Mouse (Mus musculus) lung, postnatal 4 days (tissue): ENCODE measurements around the gene Gm10778.
"Not testable (repeated sequence)": the region's sequence is repeated elsewhere in the genome, so short reads cannot be mapped to it uniquely, and the experiment has no call there.

Experiments
- DNase-seq, 2 experiments: peaks; one replicate each; pipeline ENCODE4 v3.0.0; 2021

Gene Gm10778

DNA sequence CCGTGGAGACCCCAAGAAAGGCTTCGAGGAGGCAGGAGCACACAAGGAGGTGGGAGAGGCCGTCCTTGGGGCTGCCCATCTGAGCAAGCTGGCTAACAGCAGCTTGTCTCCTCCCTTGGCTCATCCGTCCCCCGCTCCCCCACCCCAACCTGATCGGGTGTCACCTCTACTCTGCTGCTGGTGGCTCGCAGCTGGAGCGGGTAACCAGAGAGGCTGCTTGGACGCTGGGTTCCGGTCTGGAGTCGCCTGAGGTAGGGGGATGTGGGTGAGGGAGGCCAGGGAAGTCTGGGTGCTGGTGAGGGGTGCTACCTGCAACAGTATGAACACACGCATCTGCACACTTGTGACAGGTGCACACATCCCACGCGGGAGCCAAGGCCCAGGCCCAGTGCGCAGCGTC, 20.5 kb upstream of the Gm10778 start, which contains the start of gene Ankrd24:
TSS of gene Ankrd24 (plus strand) at position 151 of the 400 bp plus-strand sequence.
- DNase-seq, result no peak

DNA sequence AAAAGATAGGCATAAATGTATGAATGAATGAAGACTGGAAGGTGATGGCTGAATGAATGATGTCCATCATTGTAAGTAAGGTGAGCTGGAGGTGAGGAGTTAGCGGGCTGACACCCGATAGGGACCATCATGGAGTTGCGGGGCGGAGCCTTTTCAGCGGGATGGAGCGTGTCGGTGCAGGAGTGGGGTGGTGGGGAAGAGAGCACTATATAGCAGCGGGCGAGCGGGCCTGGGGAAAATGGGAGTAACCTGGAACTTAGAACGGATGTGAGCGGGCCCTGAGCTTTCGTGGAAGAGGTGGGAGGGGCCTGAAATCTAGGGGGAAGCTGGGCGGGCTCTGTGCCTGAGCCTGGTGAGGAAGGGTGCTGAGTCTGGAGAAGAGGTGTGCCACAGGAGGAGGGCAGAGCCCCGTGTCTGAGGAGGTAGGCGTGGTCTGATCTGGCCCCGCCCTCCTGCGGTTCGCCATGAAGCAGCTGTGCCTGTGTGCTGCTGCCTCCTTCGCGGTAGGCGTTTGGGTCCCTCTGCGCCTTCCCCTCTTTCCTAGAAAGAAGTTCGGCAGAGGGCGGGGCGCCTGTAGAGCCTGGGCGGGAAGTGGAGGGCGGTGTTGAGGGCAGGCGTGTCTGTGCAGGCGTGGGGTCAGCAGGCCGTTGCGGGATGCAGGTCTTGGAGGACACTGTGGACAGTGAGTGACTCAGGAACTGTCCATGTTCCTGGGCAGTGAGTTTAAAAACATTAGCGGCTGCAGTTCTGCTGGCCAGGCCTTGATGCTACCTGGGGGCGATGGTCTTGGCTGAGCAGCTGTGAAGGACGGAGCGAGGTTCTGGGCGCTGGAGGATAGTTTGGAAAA, 15.4 kb upstream of the Gm10778 start:
- peak; percentile 90 to 93 for DNase-seq

DNA sequence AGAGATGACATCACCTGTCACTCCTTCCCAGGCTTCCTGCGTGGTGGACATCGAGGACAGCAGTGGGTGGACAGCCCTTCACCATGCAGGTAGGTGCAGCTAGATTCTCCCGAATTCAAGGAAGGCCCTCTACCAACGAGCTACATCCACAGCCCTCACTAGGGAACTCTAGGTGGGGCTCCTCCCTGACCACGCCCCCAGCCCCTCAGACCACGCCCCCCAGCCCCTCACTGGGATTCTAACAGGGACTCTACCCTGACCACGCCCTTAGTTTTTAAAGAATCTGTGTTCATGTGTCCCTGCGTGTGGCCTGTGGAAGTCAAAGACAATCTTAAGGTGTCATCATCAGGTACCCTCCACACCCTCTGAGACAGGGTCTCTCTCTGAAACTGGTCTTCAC, 12.5 kb upstream of the Gm10778 start:
- DNase-seq, result no peak

DNA sequence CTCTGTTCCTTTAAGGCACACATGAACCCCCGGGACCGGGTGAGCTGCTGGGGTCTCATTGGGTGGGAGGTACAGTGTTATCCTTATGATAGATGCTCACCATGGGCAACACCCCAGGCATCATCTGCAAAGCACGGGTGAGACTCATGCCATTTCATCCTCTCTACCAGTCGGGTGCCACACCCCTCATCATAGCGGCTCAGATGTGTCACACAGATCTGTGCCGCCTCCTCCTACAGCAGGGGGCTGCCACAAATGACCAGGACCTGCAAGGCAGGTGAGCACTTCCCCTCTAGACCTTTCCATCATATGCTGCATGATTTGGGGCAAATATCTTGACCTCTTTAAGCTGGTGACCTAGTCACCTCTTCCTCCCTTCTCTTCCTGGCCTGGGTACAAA, 10.8 kb upstream of the Gm10778 start:
- DNase-seq, result no peak

DNA sequence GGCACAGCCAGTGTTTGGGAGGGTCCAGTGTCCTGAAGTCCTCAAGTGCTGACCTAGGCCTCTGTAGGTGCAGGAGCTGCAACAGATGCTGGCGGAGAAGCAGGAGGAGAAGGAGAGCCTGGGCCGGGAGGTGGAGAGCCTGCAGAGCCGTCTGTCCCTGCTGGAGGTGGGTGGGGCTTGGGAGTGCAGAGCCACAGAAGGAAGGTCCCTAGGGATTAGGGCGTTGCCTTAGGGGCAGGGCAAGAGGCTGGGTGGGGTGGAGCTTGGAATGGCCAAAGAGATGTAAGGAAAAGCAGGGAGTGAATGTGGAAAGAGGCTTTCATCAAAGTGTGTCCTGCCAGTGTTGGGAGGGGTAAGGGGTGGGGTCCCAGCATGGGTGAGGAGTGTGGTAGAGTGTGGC, 8.0 kb upstream of the Gm10778 start:
- peak; percentile 14 to 42 for DNase-seq

DNA sequence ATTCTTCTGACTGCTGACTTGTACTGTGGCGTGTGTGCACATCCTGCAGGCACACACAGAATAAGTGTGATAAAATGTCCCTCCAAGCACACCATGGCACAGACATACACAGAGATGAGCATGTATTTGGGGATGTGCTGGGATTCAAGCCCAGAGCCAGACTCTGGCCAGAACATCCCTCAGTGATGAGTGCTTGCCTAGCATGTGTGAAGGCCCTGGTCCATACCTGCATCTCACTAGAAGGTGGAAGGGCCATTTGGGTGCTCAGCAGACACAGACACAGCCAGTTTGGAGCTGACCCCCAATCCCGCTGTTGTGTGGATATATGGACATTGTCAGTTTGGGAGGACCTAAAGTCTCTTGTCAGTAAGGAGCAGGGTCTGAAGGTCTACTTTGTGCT, 7.3 kb upstream of the Gm10778 start:
- DNase-seq, result no peak

DNA sequence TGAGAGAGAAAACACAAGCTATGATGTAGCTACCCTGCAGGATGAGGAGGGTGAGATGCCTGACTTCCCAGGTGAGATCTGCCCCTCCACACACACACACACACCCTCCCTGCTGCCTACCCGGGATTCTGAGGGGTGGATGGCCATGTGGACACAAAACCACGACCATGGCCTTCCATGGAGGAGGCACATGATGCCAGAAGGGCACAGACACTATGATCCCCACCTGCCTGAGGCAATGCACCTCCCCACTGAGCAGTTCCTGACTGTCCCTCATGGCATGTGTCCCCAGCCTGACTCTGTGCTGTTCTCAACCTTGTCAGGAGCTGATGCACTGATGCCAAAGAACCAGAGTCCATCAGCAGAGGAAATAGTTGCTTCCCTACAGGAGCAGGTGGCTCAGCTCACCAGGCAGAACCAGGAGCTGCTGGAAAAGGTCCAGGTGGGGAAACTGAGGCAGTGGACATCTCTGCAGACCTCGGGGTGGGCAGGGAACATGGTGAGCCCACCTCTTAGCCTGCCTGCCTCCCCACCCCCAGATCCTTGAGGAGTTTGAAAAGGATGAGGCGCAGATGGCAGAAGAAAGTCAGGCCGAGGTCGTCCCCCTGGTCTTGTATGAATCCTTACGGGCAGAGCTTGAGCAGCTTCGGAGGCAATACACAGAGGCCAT, 6.7 kb upstream of the Gm10778 start:
- DNase-seq, result no peak

DNA sequence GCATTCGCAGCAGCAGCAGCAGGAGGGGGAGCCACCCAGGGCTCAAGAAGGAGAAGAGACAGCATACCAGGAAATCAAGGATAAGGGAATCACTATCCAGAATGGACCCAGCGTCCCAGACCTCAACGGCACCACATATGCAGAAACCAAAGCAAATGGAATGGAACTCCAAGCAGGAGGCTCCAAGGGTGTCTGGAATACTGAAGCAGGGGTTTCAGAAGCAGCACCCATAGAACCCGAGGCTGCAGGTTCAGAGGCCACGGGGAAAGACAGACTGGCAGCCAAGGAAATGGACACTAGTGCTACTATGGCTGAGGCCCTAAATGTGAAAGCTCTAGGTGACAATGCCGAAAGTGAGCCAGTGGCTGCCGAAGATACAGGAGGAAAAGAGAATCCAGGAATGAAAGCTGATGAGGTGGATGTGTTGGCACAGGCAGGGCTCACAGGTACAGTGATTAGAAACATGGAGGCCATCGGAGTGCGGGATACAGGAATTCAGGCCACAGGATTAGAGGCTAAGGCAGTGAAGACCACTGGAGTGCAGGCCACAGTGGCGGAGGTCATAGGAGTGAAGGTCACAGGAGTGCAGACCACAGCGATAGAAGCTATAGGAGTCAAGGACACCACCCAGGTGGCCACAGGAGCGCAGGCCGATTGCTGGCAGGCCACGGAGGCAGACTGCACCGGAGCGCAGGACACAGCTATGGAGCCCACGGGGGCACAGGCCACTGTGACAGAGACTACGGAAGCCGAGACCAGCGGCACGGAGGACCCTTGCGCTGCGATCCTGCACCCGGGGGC, 6.0 kb upstream of the Gm10778 start:
- DNase-seq, result no peak

DNA sequence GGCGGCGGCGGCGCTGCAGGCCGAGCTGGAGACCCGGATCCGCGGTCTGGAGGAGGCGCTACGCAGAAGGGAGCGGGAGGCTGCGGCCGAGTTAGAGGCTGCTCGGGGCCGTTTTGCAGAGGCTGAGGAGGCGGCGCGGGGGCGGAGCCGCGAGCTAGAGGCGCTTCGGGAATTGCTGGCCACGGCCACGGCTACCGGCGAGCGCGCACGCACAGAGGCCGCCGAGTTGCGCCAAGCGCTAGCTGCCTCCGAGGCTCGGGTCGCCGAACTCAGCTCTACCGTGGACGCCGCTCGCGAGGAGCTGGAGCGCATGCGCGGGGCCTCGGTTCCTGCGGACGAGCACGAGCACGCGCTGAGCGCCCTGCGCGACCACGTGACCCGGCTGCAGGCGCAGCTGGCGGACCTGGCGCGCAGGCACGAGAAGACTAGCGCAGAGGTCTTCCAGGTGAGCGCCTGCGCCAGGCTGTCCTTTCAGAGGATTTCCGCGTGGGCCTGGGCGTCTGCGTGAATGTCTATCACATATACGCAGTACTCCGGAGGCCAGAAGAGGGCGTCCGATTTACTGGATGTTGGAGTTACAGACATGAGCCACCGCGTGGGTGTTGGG, 5.3 kb upstream of the Gm10778 start:
- DNase-seq, result peak; percentile 96 to 98

DNA sequence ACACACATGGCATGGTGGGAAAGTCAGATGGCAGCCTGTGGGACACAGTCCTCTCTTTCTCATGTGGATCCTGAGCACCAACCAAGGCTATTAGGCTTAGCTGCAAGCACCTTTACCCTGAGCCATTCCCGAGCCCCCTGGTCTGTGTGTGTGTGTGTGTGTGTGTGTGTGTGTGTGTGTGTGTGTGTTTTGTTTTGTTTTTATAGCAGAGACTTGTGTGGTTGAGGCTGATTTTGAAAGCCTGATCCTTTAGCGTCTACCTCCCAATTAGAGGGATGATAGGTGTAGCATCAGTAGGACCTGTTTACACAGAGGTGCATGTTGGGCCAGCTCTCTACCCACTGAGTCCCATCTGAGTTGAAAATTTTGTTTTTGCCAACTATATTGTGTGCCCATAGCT, 4.7 kb upstream of the Gm10778 start:
- DNase-seq, result no peak

DNA sequence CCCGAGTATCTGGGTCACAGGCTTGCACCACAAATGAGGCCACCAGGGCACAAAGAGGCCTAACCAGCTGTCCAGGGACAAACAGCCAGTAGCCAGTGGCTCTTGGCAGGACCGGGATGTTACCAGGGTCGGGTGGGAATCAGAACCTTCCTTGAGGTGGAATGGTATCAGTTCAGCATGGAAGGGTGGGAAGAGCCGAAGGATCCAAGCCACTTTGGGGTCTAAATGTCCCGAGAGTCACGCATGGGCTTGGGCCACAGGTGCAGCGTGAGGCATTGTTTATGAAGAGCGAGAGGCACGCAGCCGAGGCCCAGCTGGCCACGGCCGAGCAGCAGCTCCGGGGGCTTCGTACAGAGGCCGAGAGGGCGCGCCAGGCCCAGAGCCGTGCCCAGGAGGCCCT, 4.1 kb upstream of the Gm10778 start:
- no peak for DNase-seq

DNA sequence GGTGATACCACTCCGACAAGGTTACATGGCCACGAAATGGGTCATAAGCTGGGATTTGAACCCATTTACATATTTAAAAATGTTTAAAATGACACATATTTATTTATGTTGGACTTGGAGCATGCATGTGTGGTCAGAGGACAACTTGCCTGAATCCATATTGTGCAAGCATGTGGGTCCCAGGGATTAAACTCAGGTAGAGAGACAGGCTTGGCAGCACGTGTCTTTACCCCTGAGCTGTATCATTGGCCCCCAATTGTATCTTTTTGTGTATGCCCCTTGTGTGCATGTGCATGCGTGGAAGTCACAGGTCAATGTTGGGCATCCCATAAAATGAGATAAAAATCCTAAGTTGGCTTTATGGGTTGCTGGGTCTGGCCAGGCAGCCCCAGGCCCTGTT, 3.5 kb upstream of the Gm10778 start:
- no peak for DNase-seq

DNA sequence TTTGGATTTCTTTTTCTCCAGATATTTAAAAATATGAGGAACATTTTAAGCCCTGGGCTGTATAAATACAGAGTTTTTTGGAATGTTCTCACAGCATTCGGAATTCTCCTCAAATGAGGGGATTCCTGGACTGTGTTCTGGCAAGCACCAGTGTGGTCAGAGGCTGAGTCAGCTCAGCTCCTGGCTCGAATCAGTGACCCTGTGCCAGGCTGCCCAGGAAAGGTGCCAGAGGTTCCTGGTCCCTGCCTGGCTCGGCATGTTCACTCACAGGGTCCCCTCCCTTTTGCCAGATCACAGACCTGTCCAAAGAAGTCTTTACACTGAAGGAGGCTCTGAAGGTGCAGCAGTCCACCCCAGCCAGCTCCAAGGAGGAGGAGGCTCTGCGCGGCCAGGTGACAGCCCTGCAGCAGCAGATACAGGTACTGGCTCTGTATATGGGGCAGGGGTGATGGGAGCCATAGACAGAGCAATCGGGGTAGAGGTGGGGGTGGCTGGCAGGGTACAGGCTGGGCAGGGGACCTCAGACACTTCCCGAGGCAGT, 2.8 kb upstream of the Gm10778 start:
- DNase-seq, result no peak

DNA sequence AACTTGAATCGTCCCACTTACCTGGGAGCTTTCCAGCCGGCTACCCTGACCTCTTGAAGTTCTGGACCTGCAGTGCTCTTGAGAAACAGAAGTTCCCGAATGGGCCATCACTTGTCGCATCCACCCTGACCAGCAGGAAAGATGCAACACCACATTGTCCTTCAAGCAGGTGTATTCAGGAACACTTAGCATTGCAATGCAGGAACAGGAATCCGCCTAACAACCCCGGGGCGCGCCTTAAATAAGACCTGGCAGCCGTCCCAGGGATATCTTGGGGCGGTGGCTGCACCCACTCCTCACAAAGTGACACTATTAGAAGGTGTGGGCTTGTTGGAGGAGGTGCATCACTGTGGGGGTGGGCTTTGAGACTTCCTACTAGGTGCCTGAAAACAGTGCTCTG, 6.3 kb downstream of the Gm10778 start:
- peak in 1 of 2 experiments; percentile 16 for DNase-seq

DNA sequence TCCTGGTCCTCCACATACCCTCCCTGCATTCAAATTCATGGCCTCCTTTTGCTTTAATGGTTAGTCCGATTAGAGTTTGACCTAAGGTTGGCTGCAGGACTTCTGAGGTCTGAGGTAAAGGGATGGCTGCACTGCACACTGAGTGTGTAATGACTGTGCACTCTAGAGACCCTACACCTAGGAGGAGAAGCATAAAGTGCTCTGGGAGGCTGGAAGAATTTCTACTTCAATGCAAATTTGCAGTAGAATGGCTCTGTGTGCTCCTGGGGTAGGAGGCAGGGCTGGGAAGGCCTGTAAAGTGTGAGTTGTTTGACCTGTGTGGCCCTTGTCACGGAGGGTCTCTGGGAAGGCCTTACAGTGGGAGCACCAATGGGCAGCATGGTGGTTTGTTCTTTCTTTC, 7.3 kb downstream of the Gm10778 start:
- no peak for DNase-seq

DNA sequence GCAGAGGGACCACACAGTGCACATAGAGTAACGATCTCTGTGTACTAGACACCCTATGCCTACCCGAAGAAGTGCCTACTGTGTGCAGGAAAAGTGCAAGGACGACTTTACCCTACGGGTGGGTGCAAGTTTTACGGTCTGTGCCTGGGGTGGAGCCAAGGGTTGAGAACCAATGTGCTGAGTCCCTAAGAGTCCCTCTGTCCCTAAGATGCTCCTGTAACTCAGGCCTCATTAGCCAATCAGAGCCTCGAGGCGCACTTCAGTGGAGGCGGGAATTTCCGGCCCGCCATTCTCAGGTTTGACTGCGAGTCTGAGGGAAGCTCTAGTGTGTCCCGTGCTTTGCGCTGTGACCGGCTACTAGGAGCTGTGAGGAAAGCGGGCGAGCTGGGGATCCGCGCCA, 38.3 kb downstream of the Gm10778 start:
- DNase-seq, result not testable (repeated sequence)

DNA sequence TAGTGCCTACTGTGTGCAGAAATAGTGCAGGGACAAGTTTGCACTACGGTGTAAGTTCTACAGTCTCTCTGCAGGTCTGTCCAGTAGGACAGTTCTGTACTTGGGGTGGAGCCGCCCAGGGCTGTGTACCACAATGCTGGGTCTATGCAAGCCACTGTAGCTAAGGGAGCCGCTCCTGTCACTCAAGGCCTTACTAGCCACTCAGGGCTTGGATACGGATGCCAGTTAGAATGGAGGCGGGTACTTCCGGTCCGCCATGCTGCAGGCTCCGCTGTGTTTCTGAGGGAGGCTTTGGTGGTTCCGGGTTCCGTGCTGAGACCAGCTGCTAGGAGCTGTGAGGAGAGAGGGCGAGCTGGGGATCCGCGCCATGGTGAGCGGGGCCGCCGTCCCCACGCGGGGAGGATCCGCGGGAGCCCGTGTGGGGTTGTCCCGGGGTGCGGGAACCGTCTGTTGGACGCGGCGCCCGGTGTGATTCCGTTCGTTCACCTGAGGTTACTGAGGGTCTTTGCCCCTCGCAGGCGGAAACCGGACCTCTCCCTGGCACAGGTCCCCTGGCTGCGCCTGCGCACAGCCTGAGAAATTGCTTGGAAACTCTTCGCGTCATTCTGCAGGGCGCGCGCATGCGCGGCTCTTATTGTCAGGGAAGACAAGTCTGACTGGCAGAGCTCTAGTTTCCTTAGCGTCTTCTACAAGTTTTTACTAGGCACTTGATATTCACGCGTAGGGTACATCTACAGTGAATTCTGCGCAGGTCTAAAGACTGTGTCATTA, 55.9 kb downstream of the Gm10778 start, which contains the start of gene Zfp433:
TSS of gene Zfp433 (plus strand) at position 295 of the 771 bp plus-strand sequence.
- not testable (repeated sequence) for DNase-seq
